Mouse (Mus musculus): ENCODE results near the gene Rasl11b.

Rasl11b gene

DNA sequence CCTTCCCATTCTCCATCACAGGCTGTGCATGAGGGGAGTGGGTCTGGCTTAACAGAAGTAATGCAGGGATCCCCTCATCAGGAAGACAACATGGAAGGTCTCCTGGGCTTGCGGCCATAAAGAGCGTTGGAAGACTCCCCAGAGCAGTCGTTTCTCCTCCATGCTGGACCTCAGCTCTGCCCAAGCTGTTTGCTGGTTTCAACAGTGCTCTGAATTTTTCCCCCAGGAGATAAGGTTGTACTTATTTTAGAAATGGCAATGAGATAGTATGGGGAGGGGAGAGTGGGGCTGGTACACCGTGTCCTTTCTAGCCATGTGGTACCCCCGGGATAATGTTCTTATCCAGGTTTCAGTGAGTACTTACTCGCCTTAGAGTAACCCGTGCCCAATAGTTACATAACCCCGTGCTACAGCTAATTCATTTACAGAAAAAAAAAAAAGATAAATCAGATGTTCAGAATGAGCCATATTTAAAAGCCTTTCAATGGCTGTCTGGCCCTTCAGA is 50.6 kb downstream of the Rasl11b start:
- ATAC-seq (ENCODE audit: insufficient number of reproducible peaks, low FRiP score, low TSS enrichment) = no peak

DNA sequence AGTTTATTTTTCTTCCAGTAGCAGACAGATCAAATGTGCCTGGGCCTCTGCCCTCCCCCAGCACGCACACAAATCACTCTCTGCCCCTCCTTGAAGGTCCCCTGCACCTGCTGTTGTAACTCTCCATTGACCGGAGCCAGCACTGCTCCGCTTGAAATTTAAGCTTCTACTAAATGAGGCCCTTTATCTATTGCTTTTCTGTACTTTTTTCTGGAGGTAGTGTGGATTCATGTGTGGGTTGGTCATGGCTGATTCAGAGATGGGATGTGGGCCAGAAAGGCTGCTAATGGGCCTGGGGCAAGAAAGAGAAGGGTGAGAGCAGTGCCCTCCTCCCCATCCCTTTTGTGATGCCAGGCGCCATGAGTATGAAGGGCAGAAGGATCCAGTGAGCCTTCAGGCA is 51.4 kb downstream of the Rasl11b start:
- no peak for ATAC-seq (ENCODE audit: insufficient number of reproducible peaks, low FRiP score, low TSS enrichment)

DNA sequence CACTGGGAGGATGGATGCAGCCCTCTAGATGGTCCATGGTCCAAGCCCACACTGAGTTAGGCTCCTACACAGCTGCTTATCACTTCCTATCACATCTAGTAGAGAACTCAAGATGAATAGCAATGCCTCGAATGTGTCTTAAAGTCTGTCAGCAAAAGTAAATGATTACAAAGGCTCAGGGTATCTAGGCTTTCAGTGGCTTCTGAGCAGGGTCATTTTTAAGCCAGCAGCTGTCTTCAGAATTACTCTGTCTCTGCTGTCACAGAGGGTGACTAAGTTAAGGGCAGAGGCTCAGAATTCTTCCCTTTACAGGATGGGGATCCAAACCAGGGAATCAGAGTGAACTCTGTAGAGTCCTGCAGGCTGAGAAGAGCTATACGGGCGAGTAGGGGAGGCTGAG is 51.9 kb downstream of the Rasl11b start:
- no peak for ATAC-seq (ENCODE audit: insufficient number of reproducible peaks, low FRiP score, low TSS enrichment)

All from cerebellum, adult (tissue).